Mouse (Mus musculus) lung, adult 2 months (tissue): ENCODE results near the gene C1s1. TPM values are rescaled to one million over a fixed set of nuclear protein-coding genes. Genes with fewer than 3 reads are reported as not detected.
"Not testable (repeated sequence)": the region's sequence is repeated elsewhere in the genome, so short reads cannot be mapped to it uniquely, and the experiment has no call there.

Source experiments
- DNase-seq: peaks from one replicate; pipeline ENCODE4 v3.0.0; 2022
- H3K4me1 ChIP-seq: fragments of 200-500 bp; 2 replicates; pipeline ENCODE4 v1.6.1; 2011; ENCODE audit warnings: low read length; ENCODE audit not compliant: control insufficient read depth, insufficient read depth
- H3K4me3 ChIP-seq: fragments of 200-500 bp; replicated peaks from 2 replicates; pipeline ENCODE3; 2011; ENCODE audit warnings: low read depth, mild to moderate bottlenecking, control low read depth, low read length; ENCODE audit errors: extremely low read depth
- CTCF ChIP-seq: fragments of 200-500 bp; IDR thresholded peaks from 2 replicates; pipeline ENCODE4 v1.5.1; 2011; ENCODE audit warnings: mild to moderate bottlenecking, low read length, control low read depth; ENCODE audit not compliant: insufficient read depth
- POLR2A ChIP-seq: fragments of 200-500 bp; IDR thresholded peaks from 2 replicates; pipeline ENCODE4 v1.6.1; 2011; ENCODE audit warnings: low read depth, mild to moderate bottlenecking, control low read depth, low read length, borderline replicate concordance; ENCODE audit errors: extremely low read depth
- WGBS: fragments of 180-500 bp; shearing (Covaris S2); methylation state at CpG from one replicate; pipeline ENCODE4 v1.1.7; 2018; 5-methylcytosine and 5-hydroxymethylcytosine counted together
- polyA plus RNA-seq: library from polyadenylated mRNA; depleted of rRNA; stranded (reverse); fragments of >200 nt; gene quantifications from 2 replicates; pipeline ENCODE4 v1.2.3, GENCODE M21; 2012; rRNA removed

The C1s1 gene
- polyA plus RNA-seq = 58.4 and 101 TPM in 2 replicates

- peak within 1 kb of the TSS; percentile 24 for H3K4me3 ChIP-seq
- peak; percentile 24 for DNase-seq
- peak; percentile 10; the same call in 1 of the 2 replicates for TF ChIP-seq CTCF
- H3K4me1 ChIP-seq = not testable (repeated sequence)
- WGBS = 0% methylated on average over 1 of the region's 1 CpGs
Observed at GRCm38 (mm10) chr6:124542284-124542683, at the start of gene C1s1. Gene C1s1 (minus strand): TSS chr6:124542359.

GRCm38 (mm10) chr6:124588771-124589170 is 46.6 kb upstream of the C1s1 start:
- no peaks in the 10 kb centered on the region for H3K4me1 ChIP-seq
- no peak overlapping the region for H3K4me3 ChIP-seq
- TF ChIP-seq CTCF (no peak), POLR2A (no peak)
- no peak for DNase-seq

- Histone ChIP-seq H3K4me1 (no peaks in the 10 kb centered on the region), H3K4me3 (no peak overlapping the region)
- 59% methylated on average over 4 of the region's 4 CpGs for WGBS
- TF ChIP-seq POLR2A (no peak), CTCF (no peak)
- DNase-seq = no peak
Observed at GRCm38 (mm10) chr6:124586266-124586665, 44.1 kb upstream of the C1s1 start.

- DNase-seq = no peak
- H3K4me3 ChIP-seq = no peak overlapping the region
Observed at GRCm38 (mm10) chr6:124585761-124586160, 43.6 kb upstream of the C1s1 start.

GRCm38 (mm10) chr6:124584935-124585334 is 42.8 kb upstream of the C1s1 start:
- H3K4me3 ChIP-seq = no peak overlapping the region
- no peak for DNase-seq
- H3K4me1 ChIP-seq = no peaks in the 10 kb centered on the region
- no peak for TF ChIP-seq POLR2A
- TF ChIP-seq CTCF = no peak
- 46% methylated on average over 3 of the region's 3 CpGs for WGBS

More at GRCm38 (mm10) chr6:124585761-124586160, 43.6 kb upstream of the C1s1 start:
- no peaks in the 10 kb centered on the region for H3K4me1 ChIP-seq
- WGBS = 63% methylated on average over 3 of the region's 3 CpGs
- no peak for TF ChIP-seq CTCF
- TF ChIP-seq POLR2A = no peak

- H3K4me1 ChIP-seq = no peaks in the 10 kb centered on the region
- WGBS = 86% methylated on average over 1 of the region's 1 CpGs
- H3K4me3 ChIP-seq = no peak overlapping the region
- no peak for DNase-seq
- TF ChIP-seq CTCF (no peak), POLR2A (no peak)
Observed at GRCm38 (mm10) chr6:124582231-124582630, 40.1 kb upstream of the C1s1 start.

- DNase-seq, H3K4me3 ChIP-seq, H3K4me1 ChIP-seq: not testable (repeated sequence)
- WGBS = 63% methylated on average over 7 of the region's 7 CpGs
Observed at GRCm38 (mm10) chr6:124580155-124580554, 38.0 kb upstream of the C1s1 start.

GRCm38 (mm10) chr6:124575155-124575678 is 33.1 kb upstream of the C1s1 start:
- 85% methylated on average over 3 of the region's 3 CpGs for WGBS

GRCm38 (mm10) chr6:124570026-124570425 is 27.9 kb upstream of the C1s1 start, which contains the start of gene C1rb:
Gene C1rb (plus strand): TSS chr6:124570294.
- DNase-seq = peak; percentile 57
- Histone ChIP-seq H3K4me3 (no peak within 1 kb of the TSS), H3K4me1 (no peaks in the 10 kb centered on the region)
- TF ChIP-seq CTCF (peak; percentile 72), POLR2A (no peak)
- 3% methylated on average over 8 of the region's 8 CpGs for WGBS

More at GRCm38 (mm10) chr6:124575155-124575678, 33.1 kb upstream of the C1s1 start:
- not testable (repeated sequence) for DNase-seq, H3K4me3 ChIP-seq, H3K4me1 ChIP-seq

GRCm38 (mm10) chr6:124561611-124562010 is 19.5 kb upstream of the C1s1 start:
- WGBS = 97% methylated on average over 2 of the region's 2 CpGs
- not testable (repeated sequence) for H3K4me3 ChIP-seq, H3K4me1 ChIP-seq, DNase-seq

- 83% methylated on average over 4 of the region's 4 CpGs for WGBS
- not testable (repeated sequence) for DNase-seq, H3K4me1 ChIP-seq, H3K4me3 ChIP-seq
Observed at GRCm38 (mm10) chr6:124561156-124561555, 19.0 kb upstream of the C1s1 start.

- H3K4me3 ChIP-seq, H3K4me1 ChIP-seq, DNase-seq: not testable (repeated sequence)
- WGBS = 71% methylated on average over 2 of the region's 2 CpGs
Observed at GRCm38 (mm10) chr6:124555956-124556355, 13.8 kb upstream of the C1s1 start.
